15 mouse cellular contexts compared by ENCODE assay signal in genomic region chr11:97509715-97510485, GRCm38 (mm10). TPM values are rescaled to one million over a fixed set of nuclear protein-coding genes. Genes with fewer than 3 reads are reported as not detected.
DNase-seq lines count a peak whose midpoint lies in the region; ATAC-seq lines count a peak whose summit lies in the region.
"Had no signal": no experiment of that assay in that cellular context is flagged by ENCODE, and none has a peak within 500 bp of the region (broad histone marks: within the 10 kb centered on the region; RNA-seq: fewer than 3 reads in every experiment).

No protein-coding gene starts in this region.

- no peak overlapping the region for H3K4me3 ChIP-seq in midbrain, embryonic 10.5 days
- no peak overlapping the region for H3K4me3 ChIP-seq in midbrain, embryonic 14.5 days (replicated peaks; ENCODE audit: low read depth, low read length)
- H3K4me3 ChIP-seq in forebrain, embryonic 16.5 days (replicated peaks; ENCODE audit: low read length): no peak overlapping the region
- H3K4me3 ChIP-seq in hindbrain, embryonic 15.5 days: no peak overlapping the region
- H3K4me3 ChIP-seq: limb, embryonic 12.5 days had no signal

- peaks cover 7% of the 10 kb centered on the region for H3K36me3 ChIP-seq in midbrain, embryonic 10.5 days
- peaks cover 12% of the 10 kb centered on the region for H3K36me3 ChIP-seq in midbrain, embryonic 14.5 days (ENCODE audit: control insufficient read depth, insufficient read depth, low read length)
- H3K36me3 ChIP-seq in forebrain, embryonic 16.5 days (ENCODE audit: control insufficient read depth, insufficient read depth): peaks cover 4% of the 10 kb centered on the region
- H3K36me3 ChIP-seq in hindbrain, embryonic 15.5 days: peaks cover 7% of the 10 kb centered on the region
- H3K36me3 ChIP-seq: limb, embryonic 12.5 days had no signal

- H3K9ac ChIP-seq in midbrain, embryonic 14.5 days (replicated peaks; ENCODE audit: low read length): no peak overlapping the region
- no peak overlapping the region for H3K9ac ChIP-seq in forebrain, embryonic 16.5 days (replicated peaks; ENCODE audit: low read depth, low read length)
- H3K9ac ChIP-seq in hindbrain, embryonic 15.5 days: no peak overlapping the region
- H3K9ac ChIP-seq: limb, embryonic 12.5 days had no signal

- peak overlapping the region; percentile 53; the same call in 1 of the 2 replicates for H3K27ac ChIP-seq in midbrain, embryonic 10.5 days (replicated peaks)
- H3K27ac ChIP-seq in midbrain, embryonic 14.5 days (replicated peaks; ENCODE audit: low read depth, low read length): no peak overlapping the region
- no peak overlapping the region for H3K27ac ChIP-seq in forebrain, embryonic 16.5 days (ENCODE audit: low read length)
- H3K27ac ChIP-seq in hindbrain, embryonic 15.5 days (replicated peaks): no peak overlapping the region
- H3K27ac ChIP-seq: limb, embryonic 12.5 days had no signal

- peaks cover 39% of the 10 kb centered on the region for H3K4me1 ChIP-seq in midbrain, embryonic 10.5 days
- peaks cover 7% of the 10 kb centered on the region; the same call in 1 of the 2 replicates for H3K4me1 ChIP-seq in midbrain, embryonic 14.5 days (ENCODE audit: control insufficient read depth, insufficient read depth, low read length)
- H3K4me1 ChIP-seq in forebrain, embryonic 16.5 days (replicated peaks; ENCODE audit: control insufficient read depth, insufficient read depth, low read length): no peaks in the 10 kb centered on the region
- peaks cover 23% of the 10 kb centered on the region for H3K4me1 ChIP-seq in hindbrain, embryonic 15.5 days (replicated peaks)

- 64% methylated on average over 24 of the region's 24 CpGs for WGBS in midbrain, embryonic 10.5 days
- WGBS in midbrain, embryonic 14.5 days: 58% methylated on average over 24 of the region's 24 CpGs
- 46% methylated on average over 24 of the region's 24 CpGs for WGBS in forebrain, embryonic 16.5 days
- WGBS in hindbrain, embryonic 15.5 days: 42% methylated on average over 24 of the region's 24 CpGs

- no peak for ATAC-seq in midbrain, embryonic 14.5 days (ENCODE audit: low FRiP score, low TSS enrichment)
- ATAC-seq in forebrain, embryonic 16.5 days: peak; percentile 31; the same call in 1 of the 2 replicates
- peak; percentile 61 for ATAC-seq in hindbrain, embryonic 15.5 days (ENCODE audit: low FRiP score, low read depth)
- ATAC-seq: intestine, embryonic 16.5 days had no signal

- H3K27me3 ChIP-seq in midbrain, embryonic 10.5 days (ENCODE audit: low read depth, poor library complexity, severe bottlenecking): peaks cover 7% of the 10 kb centered on the region
- no peaks in the 10 kb centered on the region for H3K27me3 ChIP-seq in midbrain, embryonic 14.5 days (ENCODE audit: control insufficient read depth, insufficient read depth, low read length)
- no peaks in the 10 kb centered on the region for H3K27me3 ChIP-seq in forebrain, embryonic 16.5 days (replicated peaks; ENCODE audit: control insufficient read depth, insufficient read depth, low read length)
- no peaks in the 10 kb centered on the region for H3K27me3 ChIP-seq in hindbrain, embryonic 15.5 days

- no peaks in the 10 kb centered on the region for H3K9me3 ChIP-seq in midbrain, embryonic 10.5 days (replicated peaks)
- H3K9me3 ChIP-seq in midbrain, embryonic 14.5 days (ENCODE audit: control insufficient read depth, low read length): no peaks in the 10 kb centered on the region
- no peaks in the 10 kb centered on the region for H3K9me3 ChIP-seq in forebrain, embryonic 16.5 days (ENCODE audit: control insufficient read depth, low read length)
- no peaks in the 10 kb centered on the region for H3K9me3 ChIP-seq in hindbrain, embryonic 15.5 days
- H3K9me3 ChIP-seq: limb, embryonic 12.5 days had no signal

- DNase-seq in midbrain, embryonic 10.5 days (ENCODE audit: low spot score): no peak
- DNase-seq in midbrain, embryonic 14.5 days: no peak
- DNase-seq in thymus, postnatal 25 days: peak; percentile 36
- no peak for DNase-seq in layer of hippocampus, postnatal 14 days (ENCODE audit: low spot score in 2 of 2)
- DNase-seq in embryo, embryonic 11 days: no peak
- DNase-seq: adrenal gland, postnatal 10 days; gastrocnemius, postnatal 10 days; heart, postnatal 10 days; kidney, postnatal 4 days had no signal

- H3K4me2 ChIP-seq in midbrain, embryonic 14.5 days (ENCODE audit: low read length): no peak overlapping the region
- no peak overlapping the region for H3K4me2 ChIP-seq in forebrain, embryonic 16.5 days (ENCODE audit: low read length)
- no peak overlapping the region for H3K4me2 ChIP-seq in hindbrain, embryonic 15.5 days
- H3K4me2 ChIP-seq: limb, embryonic 12.5 days had no signal

RNA-seq across cellular contexts. Expression of gene 4933428G20Rik, which starts 9.8 kb away (rescaled TPM):
- polyA plus RNA-seq in midbrain, embryonic 10.5 days (2016; fragmentation: Nextera tagmentation; extraction: Ambion mirVana): 0.25 and 0.28 TPM in 2 replicates
- polyA plus RNA-seq in midbrain, embryonic 14.5 days (2014; fragmentation: Nextera tagmentation; extraction: Ambion mirVana): 0.51 TPM in 1 of 2 replicates, not detected in the other
- polyA plus RNA-seq in forebrain, embryonic 16.5 days (2015; fragmentation: Nextera tagmentation; extraction: Ambion mirVana): 0.29 and 1.2 TPM in 2 replicates
- 1.2 and 1.3 TPM in 2 replicates for polyA plus RNA-seq in hindbrain, embryonic 15.5 days (2015; fragmentation: Nextera tagmentation; extraction: Ambion mirVana)
- not detected for total RNA-seq in layer of hippocampus, postnatal 14 days (2021)
- total RNA-seq: gastrocnemius, postnatal 10 days; heart, postnatal 10 days; megakaryocyte progenitor cell, adult 5-6 weeks had no signal
- polyA plus RNA-seq: urinary bladder, adult 2 months had no signal
